Mouse (Mus musculus): Measurements from ENCODE around the gene Cnnm4.

Cnnm4 gene

GRCm38 (mm10) chr1:36541844-36542243, 70.4 kb downstream of the Cnnm4 start:
- no peak for DNase-seq (ENCODE audit: low read depth, low spot score)

GRCm38 (mm10) chr1:36542925-36543324, 71.5 kb downstream of the Cnnm4 start:
- no peak for DNase-seq (ENCODE audit: low read depth, low spot score)

GRCm38 (mm10) chr1:36545382-36545781, 74.0 kb downstream of the Cnnm4 start:
- peak; percentile 26 for DNase-seq (ENCODE audit: low read depth, low spot score)

- DNase-seq (ENCODE audit: low read depth, low spot score): peak; percentile 38
Observed at GRCm38 (mm10) chr1:36545845-36546600, 74.6 kb downstream of the Cnnm4 start.

GRCm38 (mm10) chr1:36546888-36547471, 75.6 kb downstream of the Cnnm4 start, which contains the start of gene Ankrd39:
Gene Ankrd39, minus strand, starts transcription at chr1:36547445.
- peak; percentile 95 for DNase-seq (ENCODE audit: low read depth, low spot score)

GRCm38 (mm10) chr1:36547981-36548598, 76.7 kb downstream of the Cnnm4 start:
- DNase-seq (ENCODE audit: low read depth, low spot score): no peak

GRCm38 (mm10) chr1:36548771-36549170, 77.4 kb downstream of the Cnnm4 start:
- no peak for DNase-seq (ENCODE audit: low read depth, low spot score)

- DNase-seq (ENCODE audit: low read depth, low spot score): no peak
Observed at GRCm38 (mm10) chr1:36549491-36549890, 78.1 kb downstream of the Cnnm4 start.

- no peak for DNase-seq (ENCODE audit: low read depth, low spot score)
Observed at GRCm38 (mm10) chr1:36550075-36550863, 78.8 kb downstream of the Cnnm4 start.

- DNase-seq (ENCODE audit: low read depth, low spot score): no peak
Observed at GRCm38 (mm10) chr1:36551904-36552303, 80.5 kb downstream of the Cnnm4 start.

- no peak for DNase-seq (ENCODE audit: low read depth, low spot score)
Observed at GRCm38 (mm10) chr1:36552506-36552905, 81.1 kb downstream of the Cnnm4 start.

GRCm38 (mm10) chr1:36554633-36555399, 83.4 kb downstream of the Cnnm4 start:
- DNase-seq (ENCODE audit: low read depth, low spot score): no peak

GRCm38 (mm10) chr1:36555798-36556395, 84.5 kb downstream of the Cnnm4 start:
- peak; percentile 37 for DNase-seq (ENCODE audit: low read depth, low spot score)

- DNase-seq (ENCODE audit: low read depth, low spot score): peak; percentile 81
Observed at GRCm38 (mm10) chr1:36556553-36557456, 85.4 kb downstream of the Cnnm4 start.

- no peak for DNase-seq (ENCODE audit: low read depth, low spot score)
Observed at GRCm38 (mm10) chr1:36557457-36558011, 86.1 kb downstream of the Cnnm4 start.

All from CD4-positive helper T cell, adult 2 months (primary cell).